8 mouse cellular contexts compared by ENCODE assay signal in genomic region chr19:5294972-5295735, GRCm38 (mm10). TPM values are rescaled to one million over a fixed set of nuclear protein-coding genes. Genes with fewer than 3 reads are reported as not detected.
DNase-seq lines count a peak whose midpoint lies in the region; ATAC-seq and TF ChIP-seq lines count a peak whose summit lies in the region.

TSS of gene Sf3b2 (minus strand) at chr19:5295455.

- peaks cover 44% of the 10 kb centered on the region for H3K4me1 ChIP-seq in embryonic facial prominence, embryonic 13.5 days
- H3K4me1 ChIP-seq in kidney, adult 2 months (ENCODE audit: control insufficient read depth, insufficient read depth, low read length): peaks cover 6% of the 10 kb centered on the region; the same call in 1 of the 2 replicates
- H3K4me1 ChIP-seq in limb, embryonic 12.5 days (replicated peaks): peaks cover 34% of the 10 kb centered on the region
- peaks cover 38% of the 10 kb centered on the region for H3K4me1 ChIP-seq in midbrain, embryonic 15.5 days
- H3K4me1 ChIP-seq in spleen, adult 2 months (ENCODE audit: control insufficient read depth, insufficient read depth, insufficient read length): peaks cover 4% of the 10 kb centered on the region; the same call in 1 of the 2 replicates

- peaks cover 33% of the 10 kb centered on the region for H3K36me3 ChIP-seq in embryonic facial prominence, embryonic 13.5 days
- peaks cover 5% of the 10 kb centered on the region for H3K36me3 ChIP-seq in kidney, adult 2 months (ENCODE audit: control insufficient read depth, insufficient read depth, low read length)
- peaks cover 38% of the 10 kb centered on the region for H3K36me3 ChIP-seq in limb, embryonic 12.5 days
- peaks cover 26% of the 10 kb centered on the region for H3K36me3 ChIP-seq in midbrain, embryonic 15.5 days (replicated peaks)
- H3K36me3 ChIP-seq in spleen, adult 2 months (ENCODE audit: control insufficient read depth, insufficient read depth, low read length): peaks cover 16% of the 10 kb centered on the region

- ATAC-seq in embryonic facial prominence, embryonic 13.5 days (ENCODE audit: insufficient number of reproducible peaks, insufficient read depth, low FRiP score, low TSS enrichment, low read depth): peak; percentile 94
- peak; percentile 95 for ATAC-seq in limb, embryonic 12.5 days (ENCODE audit: insufficient number of reproducible peaks, insufficient read depth, low FRiP score, low TSS enrichment, low read depth)
- peak; percentile 95 for ATAC-seq in midbrain, embryonic 15.5 days (replicated peaks)

- TF ChIP-seq POLR2A in kidney, adult 2 months (IDR thresholded peaks at IDR 0.05; ENCODE audit: low read depth, low read length): peak; percentile 56
- peak; percentile 23 for TF ChIP-seq POLR2A in spleen, adult 2 months (IDR thresholded peaks at IDR 0.05; ENCODE audit: low read depth, low read length)

- DNase-seq in 3134 (ENCODE audit: extremely low read depth, insufficient read length, low spot score): peak; percentile 96
- DNase-seq in adrenal gland, postnatal 36 days: peak; percentile 97 to 99
- DNase-seq in heart, adult 18-20 months: peak; percentile 99
- peak; percentile 99 for DNase-seq in kidney, adult 2 months
- DNase-seq in spleen, adult 2 months (ENCODE audit: low read depth in 1 of 2, low spot score in 2 of 2): peak; percentile 96 to 99

- no peaks in the 10 kb centered on the region for H3K9me3 ChIP-seq in embryonic facial prominence, embryonic 13.5 days
- no peaks in the 10 kb centered on the region for H3K9me3 ChIP-seq in limb, embryonic 12.5 days
- no peaks in the 10 kb centered on the region for H3K9me3 ChIP-seq in midbrain, embryonic 15.5 days

- WGBS in embryonic facial prominence, embryonic 13.5 days: under 1% methylated on average over 46 of the region's 46 CpGs
- WGBS in kidney, adult 2 months: under 1% methylated on average over 46 of the region's 46 CpGs
- WGBS in limb, embryonic 12.5 days: under 1% methylated on average over 46 of the region's 46 CpGs
- under 1% methylated on average over 46 of the region's 46 CpGs for WGBS in midbrain, embryonic 15.5 days
- WGBS in spleen, adult 2 months: under 1% methylated on average over 46 of the region's 46 CpGs

- H3K4me3 ChIP-seq in embryonic facial prominence, embryonic 13.5 days: peak within 1 kb of the TSS; percentile 78
- peak within 1 kb of the TSS; percentile 89 for H3K4me3 ChIP-seq in kidney, adult 2 months (ENCODE audit: insufficient read depth, low read depth, low read length)
- H3K4me3 ChIP-seq in limb, embryonic 12.5 days (replicated peaks): peak within 1 kb of the TSS; percentile 87
- peak within 1 kb of the TSS; percentile 59 for H3K4me3 ChIP-seq in midbrain, embryonic 15.5 days
- H3K4me3 ChIP-seq in spleen, adult 2 months (ENCODE audit: extremely low read depth, insufficient read depth, insufficient read length): peak within 1 kb of the TSS; percentile 96

- peak; percentile 86 for TF ChIP-seq CTCF in kidney, adult 2 months (conservative IDR thresholded peaks at IDR 0.05; ENCODE audit: insufficient read depth, insufficient read length, low read depth, low read length)
- TF ChIP-seq CTCF in spleen, adult 2 months (IDR thresholded peaks at IDR 0.05; ENCODE audit: extremely low read depth, insufficient read depth, insufficient read length, insufficient replicate concordance): peak; percentile 65; the same call in 1 of the 2 replicates

- H3K27me3 ChIP-seq in embryonic facial prominence, embryonic 13.5 days: no peaks in the 10 kb centered on the region
- no peaks in the 10 kb centered on the region for H3K27me3 ChIP-seq in kidney, adult 2 months (replicated peaks; ENCODE audit: control insufficient read depth, insufficient read depth, low read length)
- no peaks in the 10 kb centered on the region for H3K27me3 ChIP-seq in limb, embryonic 12.5 days
- no peaks in the 10 kb centered on the region for H3K27me3 ChIP-seq in midbrain, embryonic 15.5 days (replicated peaks)
- H3K27me3 ChIP-seq in spleen, adult 2 months (ENCODE audit: control insufficient read depth, insufficient read depth, low read length): no peaks in the 10 kb centered on the region

- H3K4me2 ChIP-seq in embryonic facial prominence, embryonic 13.5 days: peak within 1 kb of the TSS; percentile 94
- peak within 1 kb of the TSS; percentile 91 for H3K4me2 ChIP-seq in limb, embryonic 12.5 days
- peak within 1 kb of the TSS; percentile 81 for H3K4me2 ChIP-seq in midbrain, embryonic 15.5 days

- peak within 1 kb of the TSS; percentile 94 for H3K9ac ChIP-seq in embryonic facial prominence, embryonic 13.5 days
- peak within 1 kb of the TSS; percentile 84 for H3K9ac ChIP-seq in limb, embryonic 12.5 days (replicated peaks)
- H3K9ac ChIP-seq in midbrain, embryonic 15.5 days: peak within 1 kb of the TSS; percentile 77

- peak within 1 kb of the TSS; percentile 89 for H3K27ac ChIP-seq in embryonic facial prominence, embryonic 13.5 days
- peak within 1 kb of the TSS; percentile 67 for H3K27ac ChIP-seq in kidney, adult 2 months (ENCODE audit: insufficient read depth, low read depth, low read length)
- peak within 1 kb of the TSS; percentile 88 for H3K27ac ChIP-seq in limb, embryonic 12.5 days
- peak within 1 kb of the TSS; percentile 88 for H3K27ac ChIP-seq in midbrain, embryonic 15.5 days
- H3K27ac ChIP-seq in spleen, adult 2 months (ENCODE audit: insufficient read depth, low read length): peak within 1 kb of the TSS; percentile 86

RNA-seq across cellular contexts. Expression of gene Sf3b2, which starts in this region (rescaled TPM):
- total RNA-seq in adrenal gland, postnatal 36 days (2021): 100 to 1,000 TPM; 165 to 171 TPM
- 404 and 414 TPM in 2 replicates for polyA plus RNA-seq in embryonic facial prominence, embryonic 13.5 days (2015; fragmentation: Nextera tagmentation; extraction: Ambion mirVana)
- total RNA-seq in heart, adult 18-20 months (2021): 100 to 1,000 TPM; 118 to 119 TPM
- 95.8 and 109 TPM in 2 replicates for polyA plus RNA-seq in kidney, adult 2 months (2012; rRNA removed)
- polyA plus RNA-seq in limb, embryonic 12.5 days (2016; fragmentation: Nextera tagmentation; extraction: Ambion mirVana): 380 and 389 TPM in 2 replicates
- polyA plus RNA-seq in midbrain, embryonic 15.5 days (2015; fragmentation: Nextera tagmentation; extraction: Ambion mirVana): 350 and 352 TPM in 2 replicates
- 117 and 144 TPM in 2 replicates for polyA plus RNA-seq in spleen, adult 2 months (2012; rRNA removed)

Comparison
In these comparisons a context has a peak if more than half of its experiments do, and no peak if none do; other contexts are left out.
1. Peak in every context shown above with its lines: DNase-seq, ATAC-seq, H3K4me3 ChIP-seq and H3K27ac ChIP-seq.